Mouse (Mus musculus): ENCODE data around the gene Vwa8.

DNA sequence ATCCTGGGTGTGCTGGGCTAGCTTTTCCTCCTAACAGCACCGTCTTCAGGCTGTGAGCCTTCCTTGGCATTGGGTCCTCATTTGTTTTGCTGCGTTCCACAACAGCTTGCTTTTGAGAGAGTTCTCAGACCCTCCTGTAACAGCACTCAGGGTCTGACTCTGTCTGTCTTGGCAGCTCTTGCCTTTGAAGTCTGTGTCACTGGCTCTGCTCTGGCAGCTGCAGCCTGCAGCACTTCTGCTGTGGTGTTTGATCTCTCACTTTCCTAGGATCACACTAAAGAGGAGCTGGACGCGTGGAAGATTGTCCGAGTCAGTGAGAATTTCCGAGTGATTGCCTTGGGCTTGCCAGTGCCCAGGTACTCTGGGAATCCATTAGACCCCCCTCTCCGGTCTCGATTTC is 84.5 kb downstream of the Vwa8 start:
- TF ChIP-seq CTCF (IDR thresholded peaks at IDR 0.05; ENCODE audit: low read depth) (no peak), EP300 (optimal IDR thresholded peaks at IDR 0.05) (no peak)

Data from stomach, postnatal 0 days (tissue).